Mouse (Mus musculus): ENCODE results near the gene Padi1.

DNA sequence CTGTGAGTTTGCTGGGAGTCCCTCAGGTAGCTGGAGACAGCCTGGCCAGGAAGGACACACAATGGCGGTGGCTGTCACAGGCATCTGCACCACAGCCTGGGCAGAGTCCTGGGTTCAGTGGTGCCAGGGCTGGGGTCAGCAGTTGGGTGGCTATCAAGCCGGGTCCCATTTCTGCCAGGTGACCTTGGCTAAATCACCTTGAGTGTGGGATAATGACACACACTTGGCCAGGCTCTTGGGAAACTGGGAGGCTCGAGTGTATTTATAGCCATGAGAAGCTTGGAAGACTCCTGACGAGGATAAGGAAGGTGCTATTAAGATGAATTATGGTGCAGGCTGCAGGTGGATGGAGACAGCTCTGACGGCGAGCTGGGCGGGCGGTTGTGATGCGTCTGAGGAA, 41.0 kb downstream of the Padi1 start:
- TF ChIP-seq CTCF (IDR thresholded peaks at IDR 0.05; ENCODE audit: extremely low read depth, insufficient read depth, insufficient read length, insufficient replicate concordance): no peak
- no peak for TF ChIP-seq POLR2A (IDR thresholded peaks at IDR 0.05; ENCODE audit: low read depth, low read length)

All from spleen, adult 2 months (tissue).